Mouse (Mus musculus): ENCODE measurements around the gene Map2k3.

DNA sequence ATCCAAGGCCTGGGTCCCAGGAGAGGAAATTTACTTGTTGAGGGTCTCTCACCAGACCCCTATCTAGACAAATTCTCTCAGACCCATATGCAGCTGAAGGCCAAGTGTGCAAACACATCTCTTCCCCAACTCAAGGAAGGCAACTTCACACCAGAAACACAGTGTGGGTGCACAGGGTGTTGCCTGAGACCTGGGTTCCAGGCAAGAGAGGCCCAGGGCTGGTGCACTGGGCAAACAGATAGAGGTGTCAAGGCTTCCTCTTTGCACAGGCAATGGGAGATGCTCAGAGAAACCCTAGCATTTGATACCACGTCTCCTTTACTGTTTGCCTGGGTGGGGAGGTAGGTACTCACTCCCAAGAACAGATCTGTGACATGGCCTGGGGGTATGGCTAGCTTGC is 6.9 kb upstream of the Map2k3 start:
- TF ChIP-seq CTCF (conservative IDR thresholded peaks at IDR 0.05; ENCODE audit: insufficient read depth, insufficient read length, low read depth, low read length) (no peak), POLR2A (IDR thresholded peaks at IDR 0.05; ENCODE audit: low read depth, low read length) (no peak)

All from kidney, adult 2 months (tissue).